Mouse (Mus musculus): Measurements from ENCODE around the gene Vamp3. TPM values are rescaled to one million over a fixed set of nuclear protein-coding genes. Genes with fewer than 3 reads are reported as not detected.
A peak's percentile ranks its signal among the peaks of the same experiment; 100 is the strongest.
"Not testable (repeated sequence)": the region's sequence is repeated elsewhere in the genome, so short reads cannot be mapped to it uniquely, and the experiment has no call there.

Gene Vamp3
- polyA plus RNA-seq, 1 experiment from 2014 or later, result 43.2 TPM

- no peaks in the 10 kb centered on the region for H3K4me1 ChIP-seq (replicated peaks; ENCODE audit: control insufficient read depth, insufficient read depth, low read length)
- WGBS, result 49% methylated on average over 6 of the region's 6 CpGs
- no peak overlapping the region for H3K4me2 ChIP-seq (replicated peaks)
- DNase-seq (ENCODE audit: low spot score) (peak; percentile 65), ATAC-seq (ENCODE audit: low FRiP score) (peak; percentile 55; the same call in 1 of the 2 replicates)
- no peak overlapping the region for H3K27ac ChIP-seq
- H3K9ac ChIP-seq, result no peak overlapping the region
- no peaks in the 10 kb centered on the region for H3K27me3 ChIP-seq (ENCODE audit: control insufficient read depth, insufficient read depth, low read length)
- H3K36me3 ChIP-seq (replicated peaks; ENCODE audit: control insufficient read depth, insufficient read depth), result no peaks in the 10 kb centered on the region; the same call in none of the 2 replicates
- H3K4me3 ChIP-seq (replicated peaks; ENCODE audit: low read length), result no peak overlapping the region
- no peaks in the 10 kb centered on the region for H3K9me3 ChIP-seq (ENCODE audit: control insufficient read depth, low read length)
These were observed 30.8 kb downstream of the Vamp3 start for GRCm38 (mm10) chr4:151027001-151027400.

DNA sequence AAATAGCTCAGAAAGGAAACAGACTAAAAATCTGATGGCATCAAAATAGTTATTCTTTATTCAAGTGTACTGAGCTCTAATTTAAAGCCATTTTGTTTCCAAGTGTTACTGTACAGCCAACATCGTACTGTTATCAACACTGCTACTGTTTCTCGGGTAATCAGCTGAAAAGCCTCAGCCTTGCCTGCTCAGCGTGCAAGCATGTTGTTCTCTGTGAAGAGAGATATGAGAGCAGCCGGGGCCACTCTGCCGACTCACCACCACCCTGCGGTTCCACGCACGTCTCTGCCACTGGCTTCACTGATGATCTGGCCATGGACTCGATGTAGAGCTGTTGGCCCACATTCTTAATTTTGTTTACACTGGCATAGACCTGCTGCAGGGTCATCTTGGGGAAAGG, 33.6 kb downstream of the Vamp3 start:
- H3K4me2 ChIP-seq (replicated peaks), result no peak overlapping the region
- no peak overlapping the region for H3K27ac ChIP-seq
- H3K9ac ChIP-seq, result no peak overlapping the region
- ATAC-seq (ENCODE audit: low FRiP score) (no peak), DNase-seq (ENCODE audit: low spot score) (no peak)
- 92% methylated on average over 9 of the region's 9 CpGs for WGBS
- H3K4me3 ChIP-seq (replicated peaks; ENCODE audit: low read length), result no peak overlapping the region
- no peaks in the 10 kb centered on the region for H3K27me3 ChIP-seq (ENCODE audit: control insufficient read depth, insufficient read depth, low read length)
- H3K4me1 ChIP-seq (replicated peaks; ENCODE audit: control insufficient read depth, insufficient read depth, low read length), result no peaks in the 10 kb centered on the region
- no peaks in the 10 kb centered on the region for H3K9me3 ChIP-seq (ENCODE audit: control insufficient read depth, low read length)
- no peaks in the 10 kb centered on the region; the same call in none of the 2 replicates for H3K36me3 ChIP-seq (replicated peaks; ENCODE audit: control insufficient read depth, insufficient read depth)

DNA sequence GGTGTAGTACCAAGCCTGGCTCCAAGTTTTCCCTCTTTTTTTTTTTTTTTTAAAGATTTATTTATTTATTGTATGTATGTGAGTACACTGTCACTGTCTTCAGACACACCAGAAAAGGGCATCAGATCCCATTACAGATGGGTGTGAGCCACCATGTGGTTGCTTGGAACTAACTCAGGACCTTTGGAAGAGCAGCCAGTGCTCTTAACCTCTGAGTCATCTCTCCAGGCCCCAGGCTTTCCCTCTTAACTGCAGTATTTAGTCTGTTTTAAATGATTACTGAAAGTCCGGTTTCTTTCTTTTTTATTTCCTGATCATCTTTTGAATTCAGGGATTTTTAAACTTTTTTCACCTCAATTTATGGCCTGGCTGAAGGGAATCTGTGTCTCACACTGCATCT, 40.4 kb downstream of the Vamp3 start:
- H3K4me1 ChIP-seq (replicated peaks; ENCODE audit: control insufficient read depth, insufficient read depth, low read length), result not testable (repeated sequence)

DNA sequence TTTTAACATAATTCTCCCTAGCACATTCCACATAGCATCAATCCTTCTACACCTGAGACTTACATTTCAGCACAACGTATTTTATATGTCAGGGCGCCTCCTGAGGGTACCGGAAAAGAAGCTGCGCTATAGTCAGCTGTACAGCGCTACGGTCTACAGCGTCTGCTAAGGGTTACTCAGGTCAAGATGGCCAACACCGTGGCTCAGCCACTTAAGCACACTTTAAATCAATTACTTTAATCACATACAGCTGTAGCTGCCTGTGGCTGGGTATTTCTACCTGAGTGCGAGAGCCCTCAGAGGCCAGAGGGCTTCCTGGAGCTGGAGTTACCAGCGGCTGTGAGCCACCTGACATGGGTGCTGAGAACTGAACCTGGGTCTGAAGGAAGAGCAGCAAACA, 41.8 kb downstream of the Vamp3 start:
- Histone ChIP-seq H3K4me3 (replicated peaks; ENCODE audit: low read length) (no peak overlapping the region), H3K4me2 (replicated peaks) (no peak overlapping the region), H3K9me3 (ENCODE audit: control insufficient read depth, low read length) (no peaks in the 10 kb centered on the region), H3K4me1 (replicated peaks; ENCODE audit: control insufficient read depth, insufficient read depth, low read length) (no peaks in the 10 kb centered on the region), H3K27me3 (ENCODE audit: control insufficient read depth, insufficient read depth, low read length) (no peaks in the 10 kb centered on the region), H3K27ac (no peak overlapping the region), H3K36me3 (replicated peaks; ENCODE audit: control insufficient read depth, insufficient read depth) (peaks cover 36% of the 10 kb centered on the region), H3K9ac (no peak overlapping the region)
- ATAC-seq (ENCODE audit: low FRiP score) (no peak), DNase-seq (ENCODE audit: low spot score) (no peak)
- WGBS, result 94% methylated on average over 10 of the region's 10 CpGs

More for the DNA sequence above, 40.4 kb downstream of the Vamp3 start:
- not testable (repeated sequence) for H3K9me3 ChIP-seq (ENCODE audit: control insufficient read depth, low read length); H3K4me2 ChIP-seq (replicated peaks); DNase-seq (ENCODE audit: low spot score); H3K9ac ChIP-seq; H3K4me3 ChIP-seq (replicated peaks; ENCODE audit: low read length); H3K27me3 ChIP-seq (ENCODE audit: control insufficient read depth, insufficient read depth, low read length); ATAC-seq (ENCODE audit: low FRiP score); H3K27ac ChIP-seq
- WGBS, result 100% methylated on average over 1 of the region's 1 CpGs
- H3K36me3 ChIP-seq (replicated peaks; ENCODE audit: control insufficient read depth, insufficient read depth), result peaks cover 31% of the 10 kb centered on the region

DNA sequence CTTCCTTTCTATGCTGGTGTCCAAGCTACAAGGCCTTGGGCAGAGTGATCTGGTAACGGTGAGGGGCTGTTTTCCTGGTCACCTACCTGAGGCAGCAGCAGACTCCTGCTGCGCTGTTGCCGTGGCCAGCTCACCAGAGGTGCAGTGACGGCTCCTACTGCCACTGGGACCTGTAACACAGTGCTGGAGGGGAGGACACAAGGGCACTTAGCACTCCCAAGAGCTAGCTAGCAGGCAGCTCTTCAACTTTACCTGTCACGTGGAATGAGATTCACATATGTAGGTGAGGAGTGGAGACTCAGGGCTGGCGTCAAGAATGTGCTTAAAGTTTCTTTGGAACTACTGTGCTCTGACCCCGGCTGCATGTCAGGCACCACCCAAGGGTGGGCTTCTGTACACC, 47.4 kb downstream of the Vamp3 start:
- Histone ChIP-seq H3K4me1 (replicated peaks; ENCODE audit: control insufficient read depth, insufficient read depth, low read length) (no peaks in the 10 kb centered on the region), H3K9me3 (ENCODE audit: control insufficient read depth, low read length) (no peaks in the 10 kb centered on the region), H3K4me2 (replicated peaks) (no peak overlapping the region), H3K27ac (no peak overlapping the region), H3K36me3 (replicated peaks; ENCODE audit: control insufficient read depth, insufficient read depth) (peaks cover 12% of the 10 kb centered on the region; the same call in 1 of the 2 replicates), H3K27me3 (ENCODE audit: control insufficient read depth, insufficient read depth, low read length) (no peaks in the 10 kb centered on the region), H3K4me3 (replicated peaks; ENCODE audit: low read length) (no peak overlapping the region), H3K9ac (no peak overlapping the region)
- ATAC-seq (ENCODE audit: low FRiP score) (no peak), DNase-seq (ENCODE audit: low spot score) (no peak)
- WGBS, result 95% methylated on average over 7 of the region's 7 CpGs

DNA sequence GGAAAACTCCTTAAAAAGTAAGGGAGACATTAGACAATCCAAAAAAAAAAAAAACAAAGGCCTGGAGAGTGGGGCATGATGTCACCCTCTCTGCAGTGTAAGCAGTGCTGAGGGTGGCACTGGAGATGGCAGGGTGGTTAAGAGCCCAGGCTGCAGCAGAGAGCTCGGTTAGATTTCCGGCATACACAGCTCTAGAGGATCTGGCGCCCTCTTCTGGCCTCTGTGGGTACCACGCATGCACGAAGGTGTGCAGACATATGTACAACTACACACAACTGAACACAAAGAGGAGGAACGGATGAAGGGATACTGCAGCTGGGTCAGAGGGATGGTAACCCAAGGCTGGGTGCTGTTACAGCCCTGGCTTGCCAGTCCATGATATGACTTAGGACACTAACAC, 50.8 kb downstream of the Vamp3 start:
- Histone ChIP-seq H3K9ac (no peak overlapping the region), H3K4me2 (replicated peaks) (no peak overlapping the region), H3K27me3 (ENCODE audit: control insufficient read depth, insufficient read depth, low read length) (no peaks in the 10 kb centered on the region), H3K4me1 (replicated peaks; ENCODE audit: control insufficient read depth, insufficient read depth, low read length) (no peaks in the 10 kb centered on the region), H3K9me3 (ENCODE audit: control insufficient read depth, low read length) (no peaks in the 10 kb centered on the region), H3K36me3 (replicated peaks; ENCODE audit: control insufficient read depth, insufficient read depth) (peaks cover 6% of the 10 kb centered on the region; the same call in 1 of the 2 replicates), H3K4me3 (replicated peaks; ENCODE audit: low read length) (no peak overlapping the region), H3K27ac (no peak overlapping the region)
- no peak for DNase-seq (ENCODE audit: low spot score)
- WGBS, result 48% methylated on average over 6 of the region's 6 CpGs
- ATAC-seq (ENCODE audit: low FRiP score), result no peak

DNA sequence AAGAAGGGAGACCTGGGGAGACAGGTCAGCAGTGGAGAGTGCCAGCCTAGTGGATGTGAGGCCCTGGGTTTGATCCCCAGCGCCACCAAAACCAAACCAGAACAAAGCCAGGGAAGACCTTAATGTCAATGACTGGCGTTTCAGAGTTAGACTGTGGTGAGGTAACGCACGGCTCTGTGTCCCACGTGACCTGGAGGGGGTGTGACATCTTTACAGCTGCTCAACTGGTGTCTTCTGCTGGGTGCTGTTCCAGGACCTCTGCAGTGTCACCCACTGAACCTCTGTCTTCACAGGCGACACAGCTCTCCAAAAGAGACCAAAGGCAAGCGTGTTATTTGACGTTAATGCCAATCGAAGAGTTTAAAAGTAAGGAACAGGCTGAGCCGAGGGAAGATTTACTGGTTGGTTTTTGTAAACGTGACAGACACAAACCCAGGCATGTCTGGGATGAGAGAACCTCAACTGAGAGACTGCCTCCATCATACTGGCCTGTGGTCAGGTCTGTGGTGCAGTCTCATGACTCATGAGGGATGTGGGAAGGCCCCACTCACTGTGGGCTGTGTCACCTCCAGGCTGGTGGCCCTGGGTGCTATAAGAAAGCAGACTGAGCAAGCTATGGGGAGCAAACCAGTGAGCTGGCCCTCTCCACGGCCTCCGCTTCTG, 52.0 kb downstream of the Vamp3 start:
- 95% methylated on average over 13 of the region's 13 CpGs for WGBS
- H3K36me3 ChIP-seq (replicated peaks; ENCODE audit: control insufficient read depth, insufficient read depth), result 0 out of 2 replicates have a peak, but pooled peaks cover 6% of the 10 kb centered on the region
- H3K4me1 ChIP-seq (replicated peaks; ENCODE audit: control insufficient read depth, insufficient read depth, low read length), result no peaks in the 10 kb centered on the region
- H3K9ac ChIP-seq, result no peak overlapping the region
- DNase-seq (ENCODE audit: low spot score) (no peak), ATAC-seq (ENCODE audit: low FRiP score) (no peak)
- no peaks in the 10 kb centered on the region for H3K9me3 ChIP-seq (ENCODE audit: control insufficient read depth, low read length)
- H3K27me3 ChIP-seq (ENCODE audit: control insufficient read depth, insufficient read depth, low read length), result no peaks in the 10 kb centered on the region
- no peak overlapping the region for H3K4me2 ChIP-seq (replicated peaks)
- H3K27ac ChIP-seq, result no peak overlapping the region
- no peak overlapping the region for H3K4me3 ChIP-seq (replicated peaks; ENCODE audit: low read length)

DNA sequence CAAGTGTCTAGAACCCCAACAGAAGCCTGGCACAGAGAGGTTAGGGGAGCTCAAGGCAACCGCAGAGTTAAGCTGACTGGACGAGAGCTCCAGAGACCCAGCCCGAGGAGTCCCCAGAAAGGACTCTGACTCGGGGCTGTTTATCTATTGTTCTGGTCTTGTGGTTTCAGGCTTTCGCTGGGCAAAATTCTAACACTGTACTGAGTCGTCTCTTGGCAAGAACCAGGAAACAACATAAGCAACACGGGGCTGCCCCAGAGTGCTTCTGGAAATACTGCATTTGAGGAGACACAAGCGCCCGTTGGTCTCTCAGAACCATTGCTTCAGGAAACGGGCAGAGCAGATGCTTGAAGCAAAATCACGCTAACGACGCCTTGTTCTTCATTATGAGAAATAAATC, 56.4 kb downstream of the Vamp3 start:
- WGBS, result 78% methylated on average over 13 of the region's 13 CpGs
- Histone ChIP-seq H3K36me3 (replicated peaks; ENCODE audit: control insufficient read depth, insufficient read depth) (no peaks in the 10 kb centered on the region), H3K27me3 (ENCODE audit: control insufficient read depth, insufficient read depth, low read length) (no peaks in the 10 kb centered on the region), H3K27ac (no peak overlapping the region), H3K9ac (no peak overlapping the region), H3K4me1 (replicated peaks; ENCODE audit: control insufficient read depth, insufficient read depth, low read length) (no peaks in the 10 kb centered on the region), H3K4me2 (replicated peaks) (no peak overlapping the region), H3K9me3 (ENCODE audit: control insufficient read depth, low read length) (no peaks in the 10 kb centered on the region), H3K4me3 (replicated peaks; ENCODE audit: low read length) (no peak overlapping the region)
- no peak for DNase-seq (ENCODE audit: low spot score)
- ATAC-seq (ENCODE audit: low FRiP score), result no peak

GRCm38 (mm10) chr4:150998626-150999025, 59.1 kb downstream of the Vamp3 start:
- no peak overlapping the region for H3K9ac ChIP-seq
- ATAC-seq (ENCODE audit: low FRiP score) (no peak), DNase-seq (ENCODE audit: low spot score) (no peak)
- H3K27me3 ChIP-seq (ENCODE audit: control insufficient read depth, insufficient read depth, low read length), result no peaks in the 10 kb centered on the region
- H3K36me3 ChIP-seq (replicated peaks; ENCODE audit: control insufficient read depth, insufficient read depth), result no peaks in the 10 kb centered on the region
- no peaks in the 10 kb centered on the region for H3K4me1 ChIP-seq (replicated peaks; ENCODE audit: control insufficient read depth, insufficient read depth, low read length)
- H3K4me3 ChIP-seq (replicated peaks; ENCODE audit: low read length), result no peak overlapping the region
- no peak overlapping the region for H3K27ac ChIP-seq
- H3K9me3 ChIP-seq (ENCODE audit: control insufficient read depth, low read length), result no peaks in the 10 kb centered on the region
- 93% methylated on average over 9 of the region's 9 CpGs for WGBS
- no peak overlapping the region for H3K4me2 ChIP-seq (replicated peaks)
